Mouse (Mus musculus) C2C12 (cell line): ENCODE measurements around the gene Itprip.

Experiments
- CTCF ChIP-seq: IDR thresholded peaks from one replicate; pipeline ENCODE4 v1.5.1; 2011; ENCODE audit not compliant: control insufficient read depth, insufficient read depth, insufficient read length
- FOSL1 ChIP-seq: IDR thresholded peaks from one replicate; pipeline ENCODE4 v1.8.0; 2011; ENCODE audit warnings: mild to moderate bottlenecking, low read length; ENCODE audit not compliant: poor library complexity, insufficient read depth, severe bottlenecking
- MAX ChIP-seq: IDR thresholded peaks from one replicate; pipeline ENCODE4 v1.6.1; 2011; ENCODE audit warnings: mild to moderate bottlenecking, control low read depth
- MYOD1 ChIP-seq: IDR thresholded peaks from one replicate; pipeline ENCODE4 v1.6.1; 2011; ENCODE audit warnings: low read depth; ENCODE audit not compliant: control insufficient read depth, insufficient read length
- USF1 ChIP-seq: IDR thresholded peaks from one replicate; pipeline ENCODE4 v1.6.1; 2011; ENCODE audit warnings: low read depth, mild to moderate bottlenecking, control low read depth, moderate library complexity

- TF ChIP-seq MAX: no peak
- TF ChIP-seq CTCF: no peak
- no peak for TF ChIP-seq USF1
- TF ChIP-seq MYOD1: no peak
- no peak for TF ChIP-seq FOSL1
These were observed 53.6 kb downstream of the Itprip start, which contains the start of gene Gsto2 for GRCm38 (mm10) chr19:47865353-47865947.
